Mouse (Mus musculus) heart, adult 11 months (tissue): ENCODE results near the gene Ppp1r8.

Source experiments
- DNase-seq: peaks from one replicate; pipeline ENCODE4 v3.0.0; 2022

Ppp1r8 gene

GRCm38 (mm10) chr4:132842970-132843704, at the start of gene Ppp1r8:
TSS of gene Ppp1r8 (minus strand) at chr4:132843169.
- DNase-seq = peak; percentile 99

- DNase-seq = peak; percentile 86
Measured at GRCm38 (mm10) chr4:132884844-132885374, 41.9 kb upstream of the Ppp1r8 start.

- peak; percentile 100 for DNase-seq
Measured at GRCm38 (mm10) chr4:132884064-132884843, 41.3 kb upstream of the Ppp1r8 start, which contains the start of gene Stx12. TSS of gene Stx12 (minus strand) at chr4:132884509.

GRCm38 (mm10) chr4:132883561-132884063, 40.6 kb upstream of the Ppp1r8 start:
- DNase-seq = no peak

GRCm38 (mm10) chr4:132874363-132875097, 31.6 kb upstream of the Ppp1r8 start:
- no peak for DNase-seq

- no peak for DNase-seq
Measured at GRCm38 (mm10) chr4:132873481-132874362, 30.8 kb upstream of the Ppp1r8 start.

- no peak for DNase-seq
Measured at GRCm38 (mm10) chr4:132871116-132871515, 28.1 kb upstream of the Ppp1r8 start.

GRCm38 (mm10) chr4:132864856-132865255, 21.9 kb upstream of the Ppp1r8 start:
- no peak for DNase-seq

GRCm38 (mm10) chr4:132863012-132863411, 20.0 kb upstream of the Ppp1r8 start:
- DNase-seq = no peak

GRCm38 (mm10) chr4:132860880-132861279, 17.9 kb upstream of the Ppp1r8 start:
- no peak for DNase-seq

GRCm38 (mm10) chr4:132843705-132844071, 719 bp upstream of the Ppp1r8 start:
- DNase-seq = no peak

GRCm38 (mm10) chr4:132842281-132842906, 575 bp downstream of the Ppp1r8 start:
- peak; percentile 93 for DNase-seq

GRCm38 (mm10) chr4:132841493-132841892, 1.5 kb downstream of the Ppp1r8 start:
- no peak for DNase-seq

GRCm38 (mm10) chr4:132823614-132824366, 19.2 kb downstream of the Ppp1r8 start:
- DNase-seq = peak; percentile 96

GRCm38 (mm10) chr4:132818442-132818841, 24.5 kb downstream of the Ppp1r8 start:
- DNase-seq = no peak

- DNase-seq = no peak
Measured at GRCm38 (mm10) chr4:132816855-132817254, 26.1 kb downstream of the Ppp1r8 start.

- DNase-seq = peak; percentile 95
Measured at GRCm38 (mm10) chr4:132816404-132816803, 26.6 kb downstream of the Ppp1r8 start.

- peak; percentile 96 for DNase-seq
Measured at GRCm38 (mm10) chr4:132809621-132810020, 33.3 kb downstream of the Ppp1r8 start.

GRCm38 (mm10) chr4:132807771-132808641, 35.0 kb downstream of the Ppp1r8 start:
- peak; percentile 94 for DNase-seq
